Mouse (Mus musculus): ENCODE results near the gene Gm48551. TPM values are rescaled to one million over a fixed set of nuclear protein-coding genes. Genes with fewer than 3 reads are reported as not detected.

Gene Gm48551
- total RNA-seq (2021) = 1 to 10 TPM in 1 of 2 experiments, under 1 TPM in 1; 0.70 to 1.5 TPM
- long read RNA-seq, experiment 1, partial matches to known transcripts = 0 of 3 reads
- long read RNA-seq, experiment 1, other reads (novel, unspliced or antisense) = 2 of 3 reads
- long read RNA-seq, experiment 2, partial matches to known transcripts = 0 of 5 reads
- long read RNA-seq, experiment 2, other reads (novel, unspliced or antisense) = 5 of 5 reads

- DNase-seq (ENCODE audit: low spot score in 2 of 2) = peak; percentile 96 to 99
Measured at GRCm38 (mm10) chr10:81383802-81384604, at the start of gene Gm48551, which contains the start of gene Dohh. Gene Gm48551, plus strand, starts transcription at chr10:81384466. Gene Dohh, plus strand, starts transcription at chr10:81384428.

- peak in 1 of 2 experiments; percentile 69 for DNase-seq (ENCODE audit: low spot score in 2 of 2)
Measured at GRCm38 (mm10) chr10:81335393-81336340, 48.6 kb upstream of the Gm48551 start.

GRCm38 (mm10) chr10:81336558-81336957 is 47.7 kb upstream of the Gm48551 start:
- DNase-seq (ENCODE audit: low spot score in 2 of 2) = no peak

GRCm38 (mm10) chr10:81340551-81341332 is 43.5 kb upstream of the Gm48551 start:
- no peak for DNase-seq (ENCODE audit: low spot score in 2 of 2)

GRCm38 (mm10) chr10:81341333-81341949 is 42.8 kb upstream of the Gm48551 start:
- DNase-seq (ENCODE audit: low spot score in 2 of 2) = peak in 1 of 2 experiments; percentile 75

- no peak for DNase-seq (ENCODE audit: low spot score in 2 of 2)
Measured at GRCm38 (mm10) chr10:81342686-81343505, 41.4 kb upstream of the Gm48551 start, which contains the start of gene Gipc3. Gene Gipc3, minus strand, starts transcription at chr10:81343266.

- no peak for DNase-seq (ENCODE audit: low spot score in 2 of 2)
Measured at GRCm38 (mm10) chr10:81344421-81345161, 39.7 kb upstream of the Gm48551 start.

GRCm38 (mm10) chr10:81345162-81345534 is 39.1 kb upstream of the Gm48551 start:
- no peak for DNase-seq (ENCODE audit: low spot score in 2 of 2)

GRCm38 (mm10) chr10:81346453-81347067 is 37.7 kb upstream of the Gm48551 start:
- DNase-seq (ENCODE audit: low spot score in 2 of 2) = no peak

GRCm38 (mm10) chr10:81349146-81349545 is 35.1 kb upstream of the Gm48551 start:
- DNase-seq (ENCODE audit: low spot score in 2 of 2) = no peak

- DNase-seq (ENCODE audit: low spot score in 2 of 2) = no peak
Measured at GRCm38 (mm10) chr10:81349961-81350350, 34.3 kb upstream of the Gm48551 start.

- DNase-seq (ENCODE audit: low spot score in 2 of 2) = peak; percentile 98 to 99
Measured at GRCm38 (mm10) chr10:81350351-81351063, 33.8 kb upstream of the Gm48551 start, which contains the start of gene Hmg20b. Gene Hmg20b, minus strand, starts transcription at chr10:81350480.

GRCm38 (mm10) chr10:81351678-81352291 is 32.5 kb upstream of the Gm48551 start:
- DNase-seq (ENCODE audit: low spot score in 2 of 2) = no peak

- no peak for DNase-seq (ENCODE audit: low spot score in 2 of 2)
Measured at GRCm38 (mm10) chr10:81354738-81355477, 29.4 kb upstream of the Gm48551 start.

GRCm38 (mm10) chr10:81355533-81355932 is 28.7 kb upstream of the Gm48551 start:
- no peak for DNase-seq (ENCODE audit: low spot score in 2 of 2)

GRCm38 (mm10) chr10:81356352-81356990 is 27.8 kb upstream of the Gm48551 start:
- no peak for DNase-seq (ENCODE audit: low spot score in 2 of 2)
